Mouse (Mus musculus): ENCODE results near the gene Klk1b8. TPM values are rescaled to one million over a fixed set of nuclear protein-coding genes. Genes with fewer than 3 reads are reported as not detected.
"Not testable (repeated sequence)": the region's sequence is repeated elsewhere in the genome, so short reads cannot be mapped to it uniquely, and the experiment has no call there.

The Klk1b8 gene
- not detected for total RNA-seq (2021)
- long read RNA-seq, experiment 1 = 0 reads
- long read RNA-seq, experiment 2 = 0 reads

DNA sequence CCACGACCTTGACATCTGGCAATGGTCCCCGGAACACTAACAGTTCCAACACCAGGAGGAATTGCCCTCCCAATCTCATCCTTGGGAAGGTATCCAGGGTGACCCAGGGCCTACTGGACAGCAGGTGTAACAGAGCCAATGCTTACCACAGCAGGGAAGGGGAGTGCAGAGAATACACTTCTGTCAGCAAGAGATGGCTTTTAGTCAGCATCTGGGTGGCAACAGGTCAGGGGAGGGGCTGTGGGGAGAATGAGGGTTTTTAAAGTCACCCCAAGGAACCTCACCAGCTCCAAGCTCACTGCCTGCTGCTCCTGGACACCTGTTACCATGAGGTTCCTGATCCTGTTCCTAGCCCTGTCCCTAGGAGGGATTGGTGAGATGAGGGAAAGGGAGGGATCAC is at the start of gene Klk1b8:
TSS of gene Klk1b8 (plus strand) at position 301 of the 400 bp plus-strand sequence.
- no peak for DNase-seq (ENCODE audit: low spot score in 2 of 2)
- no peak for TF ChIP-seq CTCF (conservative IDR thresholded peaks at IDR 0.05)
- no peak within 1 kb of the TSS for H3K27ac ChIP-seq

DNA sequence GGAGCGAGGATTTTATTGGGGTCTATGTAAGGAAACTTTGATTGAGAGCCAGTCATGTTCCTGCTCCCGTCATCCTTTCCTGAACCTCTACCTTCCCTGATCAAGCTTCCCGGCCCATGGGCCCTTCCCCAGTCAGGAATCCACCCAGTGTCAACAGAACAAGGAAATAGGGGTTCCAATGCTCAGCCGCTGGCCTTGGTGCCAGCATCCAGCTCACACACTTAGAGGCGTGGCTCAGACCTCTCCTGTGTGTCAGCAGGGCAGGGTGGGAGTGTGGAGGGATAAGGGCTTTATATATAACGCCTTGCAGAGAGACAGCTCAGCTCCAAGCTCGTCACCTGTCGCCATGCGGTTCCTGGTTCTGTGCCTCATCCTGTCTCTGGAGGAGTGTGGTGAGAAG is 35.6 kb upstream of the Klk1b8 start:
- no peak overlapping the region for H3K27ac ChIP-seq
- no peak for TF ChIP-seq CTCF (conservative IDR thresholded peaks at IDR 0.05)
- no peak for DNase-seq (ENCODE audit: low spot score in 2 of 2)
- no peak overlapping the region for H3K4me3 ChIP-seq

More for the DNA sequence above, at the start of gene Klk1b8:
- no peak within 1 kb of the TSS for H3K4me3 ChIP-seq

DNA sequence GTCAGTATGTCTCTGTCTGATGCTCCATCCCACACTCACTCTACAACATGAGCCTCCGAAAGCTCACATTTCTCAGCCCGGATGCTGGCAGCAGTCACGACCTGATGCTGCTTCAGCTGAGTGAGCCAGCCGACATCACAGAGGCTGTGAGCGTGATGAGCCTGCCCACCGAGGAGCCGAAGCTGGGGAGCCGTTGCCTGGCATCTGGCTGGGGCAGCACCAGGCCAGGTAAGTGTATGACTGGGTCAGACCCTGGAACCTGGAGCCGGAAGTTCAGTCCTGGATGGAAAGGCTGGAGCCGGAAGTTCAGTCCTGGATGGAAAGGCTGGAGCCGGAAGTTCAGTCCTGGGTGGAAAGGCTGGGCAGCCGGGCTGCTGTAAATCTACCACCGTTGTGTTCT is 32.0 kb upstream of the Klk1b8 start:
- DNase-seq (ENCODE audit: low spot score in 2 of 2) = no peak
- Histone ChIP-seq H3K4me3 (no peak overlapping the region), H3K27ac (no peak overlapping the region)
- no peak for TF ChIP-seq CTCF (conservative IDR thresholded peaks at IDR 0.05)

DNA sequence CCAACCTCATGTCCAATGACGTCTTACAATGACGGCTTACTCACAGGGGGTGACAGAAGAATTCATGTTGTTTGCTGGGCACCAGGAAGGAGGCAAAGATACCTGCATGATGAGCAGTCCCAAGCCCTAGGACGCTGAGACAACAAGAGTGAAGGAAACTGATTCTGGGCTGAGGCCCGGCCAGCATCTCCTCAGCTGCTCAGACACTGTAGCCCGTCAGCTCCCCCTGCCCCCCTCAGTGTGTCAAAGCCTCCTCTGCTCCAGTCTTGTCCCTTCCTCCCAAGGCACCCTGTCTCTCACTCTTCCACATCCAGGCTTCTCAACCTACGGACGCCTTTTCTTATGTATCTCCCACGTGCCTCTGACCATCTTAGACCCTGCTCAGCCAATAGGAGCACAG is 31.6 kb upstream of the Klk1b8 start:
- no peak for TF ChIP-seq CTCF (conservative IDR thresholded peaks at IDR 0.05)

DNA sequence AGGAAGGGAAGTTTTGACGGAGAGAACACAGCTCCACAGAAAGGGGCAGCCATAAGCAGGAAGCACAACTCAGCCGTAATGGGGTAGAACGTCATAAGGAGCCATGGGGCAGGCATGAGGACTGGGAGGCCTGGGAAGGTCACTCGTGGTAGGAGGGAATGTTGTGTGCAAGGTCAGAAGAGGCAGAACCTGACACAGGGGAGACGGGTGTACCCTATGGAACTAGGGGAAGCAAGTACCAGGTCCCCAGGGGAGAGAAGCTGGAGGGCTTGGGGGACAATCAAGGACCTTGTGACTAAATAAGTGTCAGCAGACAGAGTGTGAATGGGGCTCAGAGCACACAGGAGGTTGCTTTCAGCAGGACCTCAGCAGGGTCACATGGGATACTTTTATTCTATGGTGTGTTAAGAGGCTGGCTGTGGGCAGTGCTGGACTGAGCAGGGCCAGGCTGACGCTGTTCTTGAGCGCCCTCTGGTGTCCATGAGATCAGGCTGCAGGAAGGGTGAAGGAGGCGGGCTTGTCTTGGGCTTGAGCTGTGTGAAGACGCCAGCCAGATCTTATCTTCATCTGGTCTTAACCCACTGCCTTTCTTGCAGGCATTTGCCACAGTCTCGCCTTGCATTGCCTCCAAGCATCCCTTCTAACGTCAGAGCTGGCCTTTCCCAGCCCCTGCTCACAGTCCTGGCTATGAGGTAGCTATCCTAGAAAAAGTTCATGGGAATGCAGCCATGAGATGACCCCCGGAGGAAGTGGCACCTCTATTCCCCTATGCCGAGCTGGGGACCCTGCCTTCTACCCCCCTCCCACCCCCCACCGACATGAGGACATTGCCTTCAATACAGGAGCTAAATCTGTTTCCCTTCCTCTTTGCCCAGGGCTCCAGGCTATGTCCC is 30.7 kb upstream of the Klk1b8 start:
- TF ChIP-seq CTCF (conservative IDR thresholded peaks at IDR 0.05) = peak; percentile 87
- peak; percentile 72 to 83 for DNase-seq (ENCODE audit: low spot score in 2 of 2)
- H3K27ac ChIP-seq = no peak overlapping the region
- H3K4me3 ChIP-seq = no peak overlapping the region

More for the DNA sequence above, 31.6 kb upstream of the Klk1b8 start:
- Histone ChIP-seq H3K4me3 (no peak overlapping the region), H3K27ac (no peak overlapping the region)
- no peak for DNase-seq (ENCODE audit: low spot score in 2 of 2)

DNA sequence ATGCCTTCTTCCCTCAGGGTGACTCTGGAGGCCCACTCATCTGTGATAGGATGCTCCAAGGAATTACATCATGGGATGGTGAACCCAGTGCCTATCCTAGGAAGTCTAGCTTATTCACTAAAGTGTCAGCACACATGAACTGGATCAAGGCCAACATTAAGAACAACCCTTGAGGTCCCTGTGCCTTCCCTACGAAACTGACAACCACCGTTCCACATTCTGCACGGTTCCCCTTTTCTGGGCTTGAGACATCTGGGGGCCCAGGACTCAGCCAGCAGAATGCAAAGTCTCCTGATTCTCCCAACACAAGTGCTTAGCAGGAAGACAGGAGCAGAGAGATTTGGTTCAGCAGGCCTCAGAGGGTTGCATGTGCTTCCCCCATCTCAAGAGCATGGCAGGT is 29.9 kb upstream of the Klk1b8 start:
- Histone ChIP-seq H3K4me3 (no peak overlapping the region), H3K27ac (no peak overlapping the region)
- TF ChIP-seq CTCF (conservative IDR thresholded peaks at IDR 0.05) = no peak
- DNase-seq (ENCODE audit: low spot score in 2 of 2) = no peak

DNA sequence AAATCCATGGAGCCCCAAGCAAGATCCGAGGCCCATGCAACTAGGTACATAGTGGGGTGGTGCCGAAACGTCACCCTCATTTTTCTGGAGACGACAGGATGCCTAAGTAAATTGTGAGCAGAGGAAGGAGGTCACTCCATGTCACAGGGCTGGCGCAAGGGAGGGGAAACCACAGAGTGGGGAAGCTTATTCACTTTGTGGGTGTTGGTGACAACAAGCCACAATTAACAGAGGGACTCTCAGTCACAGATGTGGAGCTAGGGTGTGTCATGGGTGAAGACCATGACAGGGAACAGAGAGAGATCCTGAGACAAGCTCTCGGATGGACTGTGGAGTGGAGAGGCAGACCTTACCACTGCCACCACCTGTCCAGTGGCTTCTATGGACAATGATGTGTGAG is 29.4 kb upstream of the Klk1b8 start:
- no peak for DNase-seq (ENCODE audit: low spot score in 2 of 2)
- H3K27ac ChIP-seq = no peak overlapping the region
- no peak overlapping the region for H3K4me3 ChIP-seq
- no peak for TF ChIP-seq CTCF (conservative IDR thresholded peaks at IDR 0.05)

DNA sequence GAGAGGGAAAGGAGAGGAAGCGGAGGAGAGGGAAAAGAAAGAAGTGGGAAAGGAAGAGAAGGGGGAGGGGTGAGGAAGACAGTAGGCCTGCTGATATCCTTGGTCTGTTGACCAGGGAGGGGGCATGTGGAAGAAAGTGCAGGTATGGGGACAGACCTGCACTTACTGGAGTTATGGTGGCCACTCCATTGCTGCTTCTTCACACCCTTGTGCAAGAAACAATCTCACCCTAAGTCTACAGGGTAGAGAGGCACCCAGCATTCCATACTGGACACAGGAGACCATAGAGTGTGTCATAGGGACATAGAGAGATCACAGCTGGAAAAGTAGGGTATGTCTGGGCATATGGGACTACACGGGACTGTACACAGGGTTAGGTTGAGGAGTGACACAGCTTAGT is 28.5 kb upstream of the Klk1b8 start:
- Histone ChIP-seq H3K27ac (no peak overlapping the region), H3K4me3 (no peak overlapping the region)
- DNase-seq (ENCODE audit: low spot score in 2 of 2) = no peak
- no peak for TF ChIP-seq CTCF (conservative IDR thresholded peaks at IDR 0.05)

DNA sequence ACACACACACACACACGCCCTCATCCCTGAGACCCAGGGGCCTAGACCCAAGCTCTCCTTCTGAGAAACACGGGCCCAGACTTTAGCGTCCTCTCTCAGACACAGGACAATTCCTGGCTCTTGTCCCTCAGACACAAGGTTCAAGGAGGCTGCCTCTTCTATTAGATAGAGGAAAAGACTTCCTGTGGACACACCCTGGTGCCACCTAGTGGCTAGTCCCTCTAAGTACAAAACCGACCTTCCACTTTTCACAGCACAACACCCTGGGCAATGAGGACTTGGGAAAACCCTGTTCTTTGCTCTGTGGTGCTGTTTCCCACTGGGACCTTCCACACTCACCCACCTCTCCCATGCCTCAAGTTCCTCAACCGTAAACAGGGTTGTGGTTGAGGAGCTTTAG is 24.5 kb upstream of the Klk1b8 start:
- no peak for DNase-seq (ENCODE audit: low spot score in 2 of 2)
- peak; percentile 64 for TF ChIP-seq CTCF (conservative IDR thresholded peaks at IDR 0.05)
- no peak overlapping the region for H3K4me3 ChIP-seq
- H3K27ac ChIP-seq = no peak overlapping the region

DNA sequence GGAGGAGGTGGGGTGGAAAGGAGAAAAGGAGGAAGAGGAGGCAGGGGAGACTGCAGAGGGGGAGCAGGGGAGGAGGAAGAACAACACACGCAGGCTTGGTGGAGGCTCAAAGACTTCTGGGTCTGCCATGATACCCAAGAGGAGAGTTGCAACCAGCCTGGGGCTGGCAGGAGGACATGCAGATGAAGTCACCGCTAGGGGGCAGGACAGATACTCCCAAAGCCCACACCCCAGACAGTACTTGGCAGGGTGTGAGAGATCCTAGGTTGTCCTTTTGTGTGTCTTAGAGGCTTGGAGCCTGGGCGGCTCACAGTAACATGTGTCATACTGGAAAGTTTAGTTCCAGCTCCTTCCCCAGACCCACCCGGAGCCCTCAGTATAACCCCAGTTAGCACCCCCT is 21.9 kb upstream of the Klk1b8 start:
- peak; percentile 70 for TF ChIP-seq CTCF (conservative IDR thresholded peaks at IDR 0.05)
- H3K27ac ChIP-seq = no peak overlapping the region
- H3K4me3 ChIP-seq = no peak overlapping the region
- DNase-seq (ENCODE audit: low spot score in 2 of 2) = peak in 1 of 2 experiments; percentile 22

DNA sequence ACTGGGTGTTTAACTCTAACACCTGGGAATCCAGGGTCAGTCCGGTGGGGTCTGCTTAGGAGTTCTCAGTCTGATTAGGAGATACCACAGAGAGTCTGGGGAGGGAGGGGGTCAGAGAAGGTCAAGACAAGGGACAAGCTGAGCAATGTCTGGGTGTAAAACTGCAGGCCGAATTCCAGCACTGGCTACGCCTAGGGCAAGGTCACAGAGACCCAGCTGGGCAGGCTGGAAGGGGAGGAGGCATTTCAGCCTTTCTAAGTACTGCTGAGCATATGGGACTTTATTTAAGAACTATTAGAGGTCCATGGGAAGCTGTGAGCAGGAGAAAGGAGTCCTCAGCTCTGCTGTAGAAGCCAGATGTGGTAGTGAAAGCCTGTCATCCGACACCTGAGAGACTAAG is 18.1 kb upstream of the Klk1b8 start:
- Histone ChIP-seq H3K4me3 (no peak overlapping the region), H3K27ac (no peak overlapping the region)
- no peak for DNase-seq (ENCODE audit: low spot score in 2 of 2)
- no peak for TF ChIP-seq CTCF (conservative IDR thresholded peaks at IDR 0.05)

DNA sequence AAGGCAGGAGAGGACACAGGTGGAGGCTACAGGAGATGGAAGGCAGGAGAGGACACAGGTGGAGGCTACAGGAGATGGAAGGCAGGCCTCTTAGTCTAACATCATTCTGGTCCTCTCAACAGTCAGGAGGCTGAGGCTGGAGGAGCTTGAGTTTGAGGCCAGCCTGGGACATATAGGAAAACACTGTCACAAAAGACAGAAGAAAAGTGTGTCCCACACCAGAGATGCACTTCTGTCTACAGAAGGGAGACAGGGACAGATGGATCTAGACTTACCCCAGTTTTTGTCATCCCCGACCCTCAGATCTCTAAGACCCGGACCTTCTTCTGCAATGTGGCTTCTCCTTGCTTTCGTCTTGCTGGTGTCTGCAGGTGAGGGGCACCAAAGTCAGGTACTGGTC is 17.0 kb upstream of the Klk1b8 start, which contains the start of gene Klk15:
TSS of gene Klk15 (plus strand) at position 301 of the 400 bp plus-strand sequence.
- DNase-seq (ENCODE audit: low spot score in 2 of 2) = no peak
- Histone ChIP-seq H3K27ac (no peak within 1 kb of the TSS), H3K4me3 (no peak within 1 kb of the TSS)
- TF ChIP-seq CTCF (conservative IDR thresholded peaks at IDR 0.05) = no peak

DNA sequence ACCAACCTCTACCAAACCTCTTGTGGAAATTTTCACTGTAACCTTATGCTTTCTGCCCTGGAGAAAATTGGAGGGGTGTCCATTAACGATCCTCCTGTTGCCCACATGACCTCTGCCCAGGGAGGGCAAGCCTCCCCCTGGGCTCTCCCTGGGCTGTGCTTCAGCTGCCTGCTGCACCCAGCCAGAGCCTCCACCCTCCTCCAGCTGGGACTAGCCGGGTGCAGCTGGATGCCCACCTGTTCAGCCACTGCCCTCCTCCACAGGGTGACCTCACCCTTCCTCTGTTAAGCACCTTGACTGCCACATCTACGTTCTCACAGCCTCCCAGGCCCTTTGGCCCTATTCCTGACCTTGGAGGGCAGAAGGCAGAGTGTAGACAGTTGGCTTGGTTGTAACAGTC is 15.7 kb upstream of the Klk1b8 start:
- Histone ChIP-seq H3K4me3 (no peak overlapping the region), H3K27ac (no peak overlapping the region)
- no peak for DNase-seq (ENCODE audit: low spot score in 2 of 2)
- TF ChIP-seq CTCF (conservative IDR thresholded peaks at IDR 0.05) = no peak

DNA sequence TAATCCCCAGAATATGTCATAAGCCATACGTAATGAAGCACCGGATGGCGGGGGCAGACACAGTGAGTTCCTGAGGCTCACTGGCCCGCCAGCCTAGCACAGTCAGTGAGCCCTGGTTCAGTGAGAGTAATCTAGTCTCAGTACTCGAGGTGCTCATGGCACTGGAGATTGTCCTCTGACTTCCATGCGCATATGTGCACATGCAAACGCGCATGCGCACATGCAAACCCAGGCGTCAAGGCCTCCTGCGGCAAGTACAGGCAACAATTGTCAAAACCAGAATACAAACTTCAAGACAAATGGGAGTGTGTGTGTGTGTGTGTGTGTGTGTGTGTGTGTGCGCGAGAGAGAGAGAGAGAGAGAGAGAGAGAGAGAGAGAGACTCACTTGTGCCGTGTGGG is 13.9 kb upstream of the Klk1b8 start:
- H3K27ac ChIP-seq = no peak overlapping the region
- H3K4me3 ChIP-seq = no peak overlapping the region
- TF ChIP-seq CTCF (conservative IDR thresholded peaks at IDR 0.05) = no peak
- DNase-seq (ENCODE audit: low spot score in 2 of 2) = no peak

DNA sequence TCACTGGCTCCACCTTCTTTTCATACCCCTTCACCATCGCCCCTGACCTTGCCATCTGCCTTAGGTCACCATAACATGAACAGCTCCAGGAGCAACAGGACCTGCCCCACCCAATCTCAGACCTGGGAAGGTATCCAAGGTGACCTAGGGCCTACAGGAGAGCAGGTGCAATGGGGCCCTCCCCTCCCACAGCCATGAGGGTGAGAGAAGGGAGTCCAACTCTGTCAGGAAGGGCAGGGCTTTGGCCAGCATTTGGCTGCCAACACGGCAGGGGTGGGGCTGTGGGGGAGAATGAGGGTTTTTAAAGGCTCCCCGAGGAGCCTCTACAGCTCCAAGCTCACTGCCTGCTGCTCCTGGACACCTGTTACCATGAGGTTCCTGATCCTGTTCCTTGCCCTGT is 8.2 kb upstream of the Klk1b8 start:
- not testable (repeated sequence) for DNase-seq (ENCODE audit: low spot score in 2 of 2); H3K27ac ChIP-seq; H3K4me3 ChIP-seq

Data from layer of hippocampus, adult 2 months (tissue).